Mouse (Mus musculus): ENCODE measurements around the gene Pxk. TPM values are rescaled to one million over a fixed set of nuclear protein-coding genes. Genes with fewer than 3 reads are reported as not detected.

Gene Pxk
- total RNA-seq, 2 experiments from 2014 or later: 20.6 to 24.4 TPM

DNA sequence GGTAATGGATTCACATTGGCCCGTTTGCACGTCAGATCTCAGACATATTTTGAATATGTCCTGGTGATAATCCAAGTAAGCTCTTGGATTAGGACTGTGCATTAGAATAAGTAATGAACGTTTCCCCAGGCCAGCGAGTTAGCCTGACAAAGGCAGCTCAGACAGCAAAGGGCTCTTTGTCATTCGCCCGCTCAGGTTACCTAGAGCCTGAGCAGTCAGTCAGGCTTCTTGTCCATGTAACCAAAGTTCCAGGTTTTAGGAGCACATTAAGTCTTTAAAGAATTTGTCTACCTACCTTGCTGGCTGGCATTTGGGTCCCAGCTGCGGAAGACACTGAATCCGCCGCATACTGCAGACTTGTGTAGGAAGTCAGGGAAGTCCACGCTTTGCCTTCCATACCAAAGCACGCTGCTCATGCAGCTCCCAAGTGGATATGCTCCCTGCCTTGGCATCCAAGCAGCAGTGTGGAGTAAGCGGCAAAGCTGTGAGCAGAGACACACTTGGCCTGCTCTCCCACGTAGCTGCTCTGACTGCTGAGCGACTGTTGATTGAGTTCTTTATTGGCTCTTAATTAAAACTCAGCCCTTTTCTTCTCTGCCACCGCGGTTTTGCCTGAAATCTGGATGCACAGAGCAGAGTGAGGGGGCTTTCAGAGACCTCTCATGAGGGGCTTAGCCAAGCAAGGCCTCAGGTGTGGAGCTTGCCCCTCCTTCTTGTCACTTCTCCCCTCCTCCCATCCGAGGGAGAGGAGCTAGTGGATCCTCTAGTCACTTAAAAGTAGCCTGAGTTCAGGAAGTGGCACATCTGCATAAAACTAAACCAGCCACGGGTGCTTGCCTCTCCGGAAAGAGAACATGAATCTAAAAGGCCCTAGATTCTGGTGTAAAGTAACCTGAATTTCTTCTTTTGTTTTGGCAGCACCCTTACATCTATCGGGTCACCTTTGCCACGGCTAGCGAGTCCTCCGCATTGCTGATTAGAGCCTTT lies 42.0 kb downstream of the Pxk start:
- intact Hi-C loops (cut with DNase I): no loop called here
- DNase-seq: no peak

DNA sequence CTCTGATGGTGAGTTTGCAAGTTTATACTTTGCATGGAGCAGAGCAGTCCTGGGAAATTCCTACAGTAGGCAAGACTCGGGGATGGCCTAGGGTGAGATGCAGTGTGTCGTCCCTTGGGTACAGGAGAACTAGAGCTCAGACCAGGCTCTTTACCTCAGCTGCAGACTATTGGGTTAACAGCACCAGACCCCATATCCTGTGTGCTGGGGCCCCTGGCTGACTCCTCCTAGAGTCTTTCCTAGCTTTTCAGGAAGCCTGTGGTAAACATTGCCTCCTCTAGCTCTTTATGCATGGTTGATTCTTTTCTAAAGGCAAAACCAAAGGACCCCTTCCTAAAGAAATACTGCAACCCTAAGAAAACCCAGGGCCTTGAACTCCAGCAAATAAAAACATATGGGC lies 43.1 kb downstream of the Pxk start:
- no peak for DNase-seq
- intact Hi-C loops (cut with DNase I): no loop called here

DNA sequence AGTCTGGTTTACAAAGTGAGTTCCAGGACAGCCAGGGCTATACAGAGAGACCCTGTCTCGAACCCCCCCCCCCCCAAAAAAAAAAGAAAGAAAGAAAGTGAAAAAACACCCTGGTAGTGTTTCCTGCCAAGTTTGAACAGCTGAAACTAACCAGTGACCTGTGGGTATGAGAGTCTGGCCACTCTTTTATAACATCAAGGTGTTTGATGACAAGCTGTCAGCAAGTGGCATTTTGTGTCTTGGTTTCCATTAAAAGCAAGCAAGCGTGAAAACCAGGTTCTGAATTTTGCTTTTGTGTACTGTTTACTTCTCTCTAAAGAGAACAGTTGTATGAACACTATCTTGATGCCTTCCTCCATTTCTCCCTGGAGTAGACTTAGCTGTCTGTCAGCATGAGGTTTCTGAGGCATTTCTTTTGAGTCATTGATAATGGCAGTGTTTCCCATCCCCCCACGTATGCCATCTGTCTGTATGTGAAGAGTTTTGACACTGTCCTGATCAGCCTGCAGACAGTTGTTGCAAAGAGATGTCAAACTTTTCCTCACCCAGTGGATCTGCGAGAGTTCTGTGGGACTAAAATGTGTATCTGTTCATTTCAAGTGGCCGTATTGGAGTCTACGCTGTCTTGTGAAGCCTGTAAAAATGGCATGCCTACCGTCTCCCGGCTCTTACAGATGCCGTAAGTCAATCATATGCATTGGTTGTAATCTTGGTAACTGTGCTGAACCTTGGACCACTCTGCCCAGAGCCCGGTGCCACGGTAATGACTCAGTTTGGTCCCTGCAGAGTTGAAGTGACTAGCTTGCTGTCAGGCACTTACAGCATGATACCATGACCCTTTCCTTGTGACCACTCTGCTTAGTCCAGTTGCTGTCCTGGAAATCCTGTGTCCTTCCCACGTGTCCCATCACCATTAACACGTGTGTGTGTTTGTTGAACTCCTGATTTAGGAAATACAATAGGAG lies 47.9 kb downstream of the Pxk start:
- intact Hi-C loops (cut with DNase I): no loop called here
- DNase-seq: no peak

DNA sequence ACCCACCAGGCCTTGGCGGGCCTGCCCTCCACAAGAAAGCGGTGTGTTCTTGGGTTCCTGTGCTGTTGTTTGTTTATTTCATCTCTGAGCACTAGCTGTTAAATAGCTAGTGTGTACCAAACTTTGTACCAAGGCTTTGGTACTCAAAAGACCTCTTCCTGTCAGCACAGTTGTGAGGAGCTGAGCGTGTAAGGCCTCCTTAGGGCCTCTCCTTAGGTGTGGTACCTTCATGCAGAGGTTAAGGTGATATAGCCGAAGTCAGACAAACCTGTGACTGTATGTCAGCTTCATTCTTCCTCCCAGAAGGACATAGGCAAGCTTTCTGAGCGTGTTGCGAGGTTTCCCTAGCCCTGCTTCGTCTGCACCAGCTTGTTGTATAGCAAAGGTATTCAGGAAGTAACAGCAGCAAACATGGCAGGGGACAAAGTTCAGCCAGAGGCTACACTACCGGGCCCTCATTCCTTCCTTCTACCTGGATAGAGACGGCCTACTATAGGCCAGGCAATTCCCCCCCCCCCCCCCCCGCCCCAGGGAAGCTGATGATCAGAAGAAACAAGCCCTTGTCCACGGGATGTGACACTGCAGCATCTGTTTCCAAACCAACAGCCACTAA lies 48.7 kb downstream of the Pxk start:
- intact Hi-C loops (cut with DNase I): no loop called here
- no peak for DNase-seq

DNA sequence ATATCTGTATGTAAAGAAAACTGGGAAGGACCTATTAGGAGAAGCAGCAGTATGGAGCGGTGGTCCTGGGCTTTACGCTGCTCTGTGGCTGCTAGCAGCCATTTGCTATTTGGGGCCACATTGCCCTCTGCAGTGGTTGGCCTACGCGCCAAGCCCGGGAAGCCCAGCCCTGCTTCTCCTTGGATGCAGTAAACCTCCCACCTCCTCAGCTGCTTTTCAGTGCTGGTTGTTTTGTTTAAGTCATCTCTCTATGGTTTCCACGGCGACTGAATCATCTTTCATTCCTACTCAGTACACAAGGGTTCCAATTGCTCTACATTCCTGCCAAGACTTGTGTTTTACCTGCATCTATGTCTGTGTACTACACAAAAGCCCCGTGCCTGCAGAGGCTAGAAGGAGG lies 50.8 kb downstream of the Pxk start:
- no peak for DNase-seq
- intact Hi-C loops (cut with DNase I): no loop called here

DNA sequence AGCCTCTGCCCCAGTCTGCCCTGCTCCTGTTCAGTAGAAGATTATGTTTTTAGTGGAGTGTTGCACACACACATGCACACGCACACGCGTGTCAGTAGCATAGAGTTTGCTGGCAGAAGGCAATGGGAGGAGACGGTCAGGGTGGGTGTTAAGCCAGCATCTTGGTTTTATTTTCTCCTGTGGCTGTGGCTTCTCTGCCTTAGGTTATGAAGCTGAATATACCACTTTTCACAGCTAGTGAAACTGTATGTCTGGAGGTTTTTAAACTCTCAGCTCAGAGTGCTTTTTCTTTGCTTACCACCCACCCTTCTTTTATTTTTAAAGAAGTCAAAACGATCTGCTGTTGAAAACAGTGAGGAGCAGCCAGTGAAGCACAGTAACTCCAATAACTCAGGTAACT lies 53.7 kb downstream of the Pxk start:
- no peak for DNase-seq
- intact Hi-C loops (cut with DNase I): no loop called here

DNA sequence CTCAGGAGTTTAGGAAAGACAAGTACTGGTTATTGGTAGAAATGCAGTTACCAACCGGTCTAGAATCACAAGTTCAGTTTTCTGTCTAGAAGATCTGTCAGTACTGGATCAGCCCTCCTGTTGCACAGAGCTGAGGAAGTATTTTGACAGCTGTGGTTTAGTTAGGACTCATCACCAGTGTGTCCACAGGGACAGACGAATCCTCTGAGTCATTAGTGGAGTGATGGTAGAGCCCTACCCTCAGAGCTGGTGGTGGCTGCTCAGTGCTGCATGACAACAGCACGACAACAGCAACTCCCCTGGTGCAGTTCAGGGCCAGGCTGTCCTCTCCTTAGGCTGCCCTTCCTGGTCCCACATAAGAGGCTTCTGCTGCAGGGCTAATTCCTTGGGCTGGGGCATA lies 56.1 kb downstream of the Pxk start:
- no peak for DNase-seq
- intact Hi-C loops (cut with DNase I): no loop called here

DNA sequence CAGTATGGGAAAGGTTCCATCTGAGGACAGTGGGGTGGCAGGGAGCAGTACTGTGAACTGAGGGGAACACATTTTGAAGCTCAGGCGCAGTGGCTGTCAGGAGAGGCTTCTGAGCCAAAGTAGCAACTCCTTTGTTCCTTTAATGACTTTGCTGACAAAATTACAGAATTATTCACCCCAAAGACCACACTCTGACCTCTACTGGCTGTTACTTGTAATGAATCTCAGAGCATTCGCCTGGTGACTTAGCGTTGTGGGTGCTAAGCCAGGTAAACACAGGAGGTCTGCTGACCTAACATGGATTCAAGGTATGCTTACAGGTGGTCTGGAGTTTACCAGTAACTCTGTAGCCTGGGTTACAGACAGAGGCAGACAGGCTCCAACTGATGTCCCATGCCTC lies 58.9 kb downstream of the Pxk start:
- intact Hi-C loops (cut with DNase I): loop anchor here (2.0 kb wide), 1 partner anchor 64 kb away; no protein-coding TSS in a partner anchor
- DNase-seq: no peak

DNA sequence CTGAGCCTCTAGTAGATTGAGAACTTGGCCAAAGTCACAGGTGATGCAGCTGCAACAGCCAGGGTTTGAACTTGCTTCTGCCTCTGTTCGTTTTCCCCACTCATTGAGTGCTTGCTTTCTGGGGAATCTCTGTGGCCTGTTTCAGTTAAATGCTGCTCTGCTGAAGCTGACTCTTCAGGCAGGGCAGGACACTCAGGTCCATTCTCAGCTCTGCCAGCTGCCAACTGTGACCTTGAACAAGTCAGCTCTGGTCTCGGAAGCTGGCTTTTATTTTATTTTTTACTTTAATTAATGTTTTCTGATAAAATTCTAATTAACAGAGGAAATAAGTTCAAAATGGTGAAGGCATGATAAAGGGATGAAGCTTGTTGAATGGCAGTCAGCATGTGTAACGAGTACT lies 60.7 kb downstream of the Pxk start:
- DNase-seq: no peak
- intact Hi-C loops (cut with DNase I): no loop called here

DNA sequence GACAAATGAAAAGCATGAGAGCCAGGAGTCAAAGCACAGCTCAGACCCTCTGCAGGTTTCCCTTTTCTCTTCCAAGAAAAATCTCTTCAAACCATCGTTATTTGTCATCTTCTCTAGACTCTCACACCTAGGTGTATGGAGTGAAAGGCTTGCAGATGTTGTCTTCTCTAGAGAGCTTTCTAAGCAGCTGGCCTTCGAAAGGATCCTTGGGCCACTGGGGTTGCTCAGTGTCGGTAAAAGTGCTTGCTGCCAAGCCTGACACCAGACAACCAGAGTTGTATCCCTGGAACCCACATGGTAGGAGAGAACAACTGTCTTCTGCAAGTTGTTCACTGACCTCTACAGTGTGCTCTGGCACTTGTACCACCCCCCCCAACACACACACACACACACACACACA lies 61.1 kb downstream of the Pxk start:
- DNase-seq: no peak
- intact Hi-C loops (cut with DNase I): no loop called here

DNA sequence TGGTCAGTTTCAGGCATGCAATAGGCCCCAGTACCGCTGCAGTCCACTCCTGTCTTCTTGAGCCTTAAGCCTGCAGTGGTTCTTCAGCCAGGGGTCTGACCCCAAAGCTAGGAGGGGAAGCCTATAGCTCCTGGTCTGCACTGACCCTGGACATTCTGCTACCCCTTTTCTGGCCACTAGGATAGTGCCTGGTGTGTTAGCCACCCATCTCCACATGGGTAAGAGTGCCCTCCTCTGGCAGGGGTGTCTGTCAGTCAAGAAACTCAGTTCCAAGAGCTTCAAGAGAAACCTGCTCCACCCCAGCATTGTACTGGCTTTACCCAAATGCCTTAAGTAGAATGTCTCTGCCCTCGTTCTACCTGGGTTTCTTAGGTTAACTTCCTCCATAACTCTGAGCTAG lies 63.8 kb downstream of the Pxk start:
- peak; percentile 34 to 59 for DNase-seq
- intact Hi-C loops (cut with DNase I): loop anchor here (10.0 kb wide), 1 partner anchor 197 kb away; no protein-coding TSS in a partner anchor

DNA sequence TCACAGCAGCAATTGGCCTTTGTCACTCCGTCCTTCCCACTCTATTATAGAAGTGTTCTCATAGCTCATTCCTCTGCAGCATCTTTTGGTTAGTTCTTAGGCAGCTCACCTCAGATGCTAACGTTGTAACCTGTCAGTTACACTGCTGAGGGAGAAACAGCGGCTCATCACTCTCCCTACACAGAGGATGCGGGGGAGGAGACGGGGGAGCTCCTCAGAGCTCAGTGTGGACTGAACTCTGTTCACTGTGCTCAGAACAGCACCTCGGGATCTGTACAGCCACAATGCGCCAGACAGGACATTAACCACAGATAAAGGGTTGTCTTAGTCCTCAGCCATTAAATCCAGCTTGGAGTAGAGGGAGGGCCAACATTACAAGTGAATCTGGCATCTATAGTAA lies 66.5 kb downstream of the Pxk start:
- no peak for DNase-seq
- intact Hi-C loops (cut with DNase I): loop anchor here (10.0 kb wide), 1 partner anchor 200 kb away; no protein-coding TSS in a partner anchor

DNA sequence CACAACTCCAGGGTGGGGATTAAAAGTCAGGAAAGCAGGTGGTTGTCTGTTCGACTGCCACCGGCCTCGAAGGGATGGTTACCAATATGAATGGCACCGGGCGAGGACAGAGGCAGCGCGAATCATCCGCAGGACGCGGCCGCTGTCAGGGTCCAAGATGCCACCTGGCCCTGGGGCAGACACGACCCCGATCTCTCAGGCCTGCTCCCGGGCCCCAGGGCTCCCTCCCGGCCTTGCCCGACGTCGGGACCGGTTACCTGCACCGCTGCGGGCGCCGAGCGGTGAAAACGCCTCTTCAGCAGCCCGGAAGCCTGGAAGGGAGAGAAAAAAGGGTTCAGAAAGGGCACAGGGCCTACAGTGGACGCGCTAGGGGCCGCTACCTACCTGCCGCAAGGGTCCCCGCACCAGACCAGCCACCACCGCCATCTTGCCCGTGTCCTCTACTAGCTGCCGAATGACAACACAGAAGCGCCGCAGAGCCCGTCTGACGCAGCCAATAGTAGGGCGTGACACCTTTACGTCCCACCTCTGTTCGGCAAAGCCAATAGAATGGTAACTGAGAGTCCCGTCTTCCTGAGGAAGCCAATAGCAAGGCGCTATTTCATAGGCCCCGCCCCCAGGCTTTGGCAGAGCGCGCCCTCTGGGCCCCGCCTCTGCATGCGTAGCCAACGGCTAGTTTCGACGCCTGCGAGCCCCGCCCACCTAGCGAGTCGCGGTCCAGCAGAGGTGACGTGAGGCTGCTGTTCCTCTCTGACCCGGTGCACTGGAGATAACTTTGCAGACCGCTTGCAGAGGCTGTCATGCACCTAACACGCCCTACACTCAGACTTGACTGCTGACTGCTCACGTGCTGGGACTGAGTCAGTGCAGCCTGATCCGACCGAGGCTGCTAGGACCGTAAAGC lies 74.7 kb downstream of the Pxk start, which contains the start of gene Pdhb:
Gene Pdhb (minus strand): TSS at position 519 of the 904 bp plus-strand sequence.
- DNase-seq: peak; percentile 99
- intact Hi-C loops (cut with DNase I): loop anchor here (2.0 to 10.0 kb wide), 2 partner anchors 42 to 172 kb away; partner anchors contain the start of gene Kctd6

DNA sequence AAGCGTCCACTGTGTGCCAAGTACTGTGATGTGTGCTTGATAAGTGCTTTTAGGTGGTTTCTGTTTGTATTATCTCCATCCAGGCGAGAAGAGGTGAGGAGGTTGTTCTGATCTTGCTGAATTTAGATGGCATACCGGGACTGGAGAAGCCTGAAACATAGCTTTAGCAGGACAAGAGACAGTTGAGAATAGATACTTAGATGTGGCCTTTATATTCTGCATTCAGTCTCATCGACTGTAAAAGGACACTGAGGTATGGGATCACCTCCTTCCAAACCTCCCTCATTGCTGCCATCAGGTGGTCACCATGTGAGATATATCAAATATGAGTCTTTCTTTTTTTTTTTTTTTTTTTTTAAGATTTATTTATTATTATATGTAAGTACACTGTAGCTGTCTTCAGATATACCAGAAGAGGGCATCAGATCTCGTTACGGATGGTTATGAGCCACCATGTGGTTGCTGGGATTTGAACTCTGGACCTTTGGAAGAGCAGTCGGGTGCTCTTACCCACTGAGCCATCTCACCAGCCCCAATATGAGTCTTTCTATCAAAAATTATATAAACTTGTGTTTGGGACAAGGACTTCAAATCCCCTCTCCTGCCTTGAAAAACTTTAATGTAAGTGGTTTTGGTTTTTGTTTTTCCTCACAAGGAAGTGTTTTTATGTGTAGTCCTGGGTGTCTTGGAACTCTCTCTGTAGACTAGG lies 75.7 kb downstream of the Pxk start:
- peak in 1 of 2 experiments; percentile 28 for DNase-seq
- intact Hi-C loops (cut with DNase I): loop anchor here (2.0 to 10.0 kb wide), 2 partner anchors 41 to 171 kb away; partner anchors contain the start of gene Kctd6

DNA sequence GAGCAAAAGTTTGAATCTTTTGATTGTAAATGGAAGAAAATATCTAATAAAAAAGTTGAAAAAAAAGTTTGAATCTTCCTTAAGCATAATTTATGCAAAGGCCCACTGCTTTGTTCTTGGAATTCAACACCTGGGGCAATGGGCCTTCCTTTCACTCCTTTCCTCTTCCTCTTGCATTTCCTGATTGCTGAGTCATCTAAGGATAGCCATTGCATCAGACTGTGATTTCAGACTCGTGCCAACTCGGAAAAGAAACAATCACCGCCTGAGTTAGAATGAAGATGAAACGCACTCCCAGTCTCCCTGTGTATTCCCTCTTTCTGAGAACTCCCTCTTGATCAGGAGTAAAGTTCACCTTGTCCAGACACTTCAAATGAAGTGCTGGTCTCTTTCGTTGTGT lies 76.6 kb downstream of the Pxk start:
- no peak for DNase-seq
- intact Hi-C loops (cut with DNase I): loop anchor here (10.0 kb wide), 1 partner anchor 170 kb away; no protein-coding TSS in a partner anchor

DNA sequence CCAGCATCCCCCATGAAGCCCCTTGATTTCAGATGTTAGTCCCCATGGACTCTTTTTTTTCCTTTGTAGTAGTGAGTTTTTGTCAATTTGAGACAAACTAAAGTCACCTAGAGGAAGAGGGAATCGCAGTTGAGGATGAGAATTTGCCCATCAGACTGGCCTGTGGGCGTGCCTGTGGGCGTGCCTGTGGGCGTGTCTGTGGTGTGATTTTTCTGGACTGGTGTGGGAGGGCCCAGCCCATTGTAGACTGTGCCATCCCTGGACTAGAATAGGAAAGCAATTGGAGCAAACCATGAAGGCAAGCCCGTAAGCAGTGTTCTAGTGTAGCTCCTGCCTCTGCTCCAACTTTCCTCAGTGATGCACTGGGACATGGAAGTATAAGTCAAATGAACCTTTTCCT lies 78.2 kb downstream of the Pxk start:
- intact Hi-C loops (cut with DNase I): loop anchor here (10.0 kb wide), 1 partner anchor 169 kb away; no protein-coding TSS in a partner anchor

DNA sequence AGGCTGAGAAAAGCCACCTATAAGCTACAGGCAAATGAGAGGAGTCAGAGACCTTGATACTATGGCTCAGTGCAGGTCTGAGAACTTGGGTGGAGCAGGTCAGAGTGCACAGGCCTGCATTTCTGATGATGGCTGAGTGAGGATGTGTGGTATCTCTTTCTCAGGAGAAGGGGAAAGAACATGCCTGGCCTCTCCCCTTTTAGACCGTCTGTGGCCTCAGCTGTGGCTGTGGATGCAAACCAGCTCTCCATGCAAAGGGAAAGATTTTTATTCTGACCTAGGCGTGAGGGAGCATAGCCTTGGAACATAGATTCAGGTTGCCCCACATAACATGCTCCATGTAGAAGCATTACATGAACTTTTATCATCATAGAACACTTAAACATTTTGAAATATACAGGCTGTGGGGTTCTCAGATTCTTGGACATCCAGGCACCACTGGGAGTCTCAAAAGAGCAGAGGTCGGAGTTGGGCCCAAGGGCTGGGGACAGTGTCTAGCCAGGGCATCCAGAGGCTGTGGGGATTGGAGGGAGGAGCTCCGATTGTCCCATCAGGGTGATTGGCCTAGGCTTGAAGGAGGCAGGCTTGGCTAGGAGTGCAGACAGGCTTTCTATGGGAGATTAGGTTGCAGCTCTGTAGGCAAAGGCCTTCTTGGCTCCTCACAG lies 82.5 kb downstream of the Pxk start:
- intact Hi-C loops (cut with DNase I): no loop called here
- no peak for DNase-seq

More for the DNA sequence above, 78.2 kb downstream of the Pxk start:
- no peak for DNase-seq

DNA sequence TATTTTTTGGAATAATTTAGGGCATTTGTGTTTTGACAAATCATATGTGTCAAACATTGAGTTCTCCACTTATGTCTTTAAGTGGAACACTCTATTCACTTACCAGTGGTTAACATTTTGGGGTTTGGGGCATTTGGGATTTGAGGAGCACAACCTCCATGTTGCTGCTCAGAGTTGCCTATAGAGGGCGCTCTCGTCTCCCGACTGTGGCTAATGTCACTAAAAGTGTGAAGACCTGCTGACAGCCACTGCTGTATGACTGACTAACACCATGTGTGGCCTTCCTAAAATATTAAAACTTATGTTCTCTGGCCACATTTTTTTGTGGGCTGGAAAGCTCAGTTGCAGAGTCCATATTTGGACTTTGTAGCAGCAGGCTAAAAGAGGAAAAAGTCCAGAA lies 85.3 kb downstream of the Pxk start:
- intact Hi-C loops (cut with DNase I): no loop called here
- DNase-seq: no peak
